Mouse (Mus musculus): ENCODE data around the gene Tdp2. TPM values are rescaled to one million over a fixed set of nuclear protein-coding genes. Genes with fewer than 3 reads are reported as not detected.

Tdp2 gene
- total RNA-seq, 2 experiments from 2014 or later: 61.8 to 87.7 TPM

GRCm38 (mm10) chr13:24867789-24868188 lies 36.3 kb downstream of the Tdp2 start:
- no peak for ATAC-seq (replicated peaks; ENCODE audit: low FRiP score, low TSS enrichment, poor library complexity, severe bottlenecking)

- ATAC-seq (replicated peaks; ENCODE audit: low FRiP score, low TSS enrichment, poor library complexity, severe bottlenecking): no peak
These were observed 36.8 kb downstream of the Tdp2 start for GRCm38 (mm10) chr13:24868233-24868632.

- ATAC-seq (replicated peaks; ENCODE audit: low FRiP score, low TSS enrichment, poor library complexity, severe bottlenecking): no peak
These were observed 48.0 kb downstream of the Tdp2 start for GRCm38 (mm10) chr13:24879359-24880040.

- ATAC-seq (replicated peaks; ENCODE audit: low FRiP score, low TSS enrichment, poor library complexity, severe bottlenecking): no peak
These were observed 48.7 kb downstream of the Tdp2 start for GRCm38 (mm10) chr13:24880208-24880607.

GRCm38 (mm10) chr13:24880704-24881103 lies 49.2 kb downstream of the Tdp2 start:
- ATAC-seq (replicated peaks; ENCODE audit: low FRiP score, low TSS enrichment, poor library complexity, severe bottlenecking): no peak

GRCm38 (mm10) chr13:24882411-24882810 lies 50.9 kb downstream of the Tdp2 start:
- no peak for ATAC-seq (replicated peaks; ENCODE audit: low FRiP score, low TSS enrichment, poor library complexity, severe bottlenecking)

GRCm38 (mm10) chr13:24889554-24889953 lies 58.1 kb downstream of the Tdp2 start:
- ATAC-seq (replicated peaks; ENCODE audit: low FRiP score, low TSS enrichment, poor library complexity, severe bottlenecking): no peak

Other genes starting within 250 kb of the Tdp2 start
- 34.1 and 50.0 TPM in 2 replicates for gene Ripor2, start 249.5 kb upstream of the Tdp2 start, total RNA-seq (2014; fragmentation: Nextera tagmentation)
- 24.7 and 32.6 TPM in 2 replicates for gene Ripor2, start 249.5 kb upstream of the Tdp2 start, total RNA-seq (2017)
- gene Armh2, start 90.4 kb upstream of the Tdp2 start, total RNA-seq (2014; fragmentation: Nextera tagmentation): not detected in 2 replicates
- gene Armh2, start 90.4 kb upstream of the Tdp2 start, total RNA-seq (2017): 2.1 TPM in 1 of 2 replicates, not detected in the other
- 156 and 206 TPM in 2 replicates for gene Gmnn, start 69.8 kb upstream of the Tdp2 start, total RNA-seq (2014; fragmentation: Nextera tagmentation)
- gene Gmnn, start 69.8 kb upstream of the Tdp2 start, total RNA-seq (2017): 222 and 297 TPM in 2 replicates
- gene BC005537, start 30.0 kb upstream of the Tdp2 start, total RNA-seq (2014; fragmentation: Nextera tagmentation): 91.9 and 121 TPM in 2 replicates
- gene BC005537, start 30.0 kb upstream of the Tdp2 start, total RNA-seq (2017): 42.4 and 44.0 TPM in 2 replicates
- 39.4 and 69.5 TPM in 2 replicates for gene Acot13, start 139 bp upstream of the Tdp2 start, total RNA-seq (2014; fragmentation: Nextera tagmentation)
- 80.5 and 87.5 TPM in 2 replicates for gene Acot13, start 139 bp upstream of the Tdp2 start, total RNA-seq (2017)
- gene D130043K22Rik, start 13.5 kb downstream of the Tdp2 start, total RNA-seq (2014; fragmentation: Nextera tagmentation): not detected in 2 replicates
- gene D130043K22Rik, start 13.5 kb downstream of the Tdp2 start, total RNA-seq (2017): 0.38 TPM in 1 of 2 replicates, not detected in the other
- gene Aldh5a1, start 106.0 kb downstream of the Tdp2 start, total RNA-seq (2014; fragmentation: Nextera tagmentation): 0.24 TPM in 1 of 2 replicates, not detected in the other
- 0.05 and 0.91 TPM in 2 replicates for gene Aldh5a1, start 106.0 kb downstream of the Tdp2 start, total RNA-seq (2017)
- not detected in 2 replicates for gene Gpld1, start 111.5 kb downstream of the Tdp2 start, total RNA-seq (2014; fragmentation: Nextera tagmentation)
- gene Gpld1, start 111.5 kb downstream of the Tdp2 start, total RNA-seq (2017): 0.56 and 0.72 TPM in 2 replicates
- 27.4 and 36.3 TPM in 2 replicates for gene Mrs2, start 188.7 kb downstream of the Tdp2 start, total RNA-seq (2014; fragmentation: Nextera tagmentation)
- gene Mrs2, start 188.7 kb downstream of the Tdp2 start, total RNA-seq (2017): 11.4 and 11.9 TPM in 2 replicates
- not detected in 2 replicates for gene Dcdc2a, start 224.3 kb downstream of the Tdp2 start, total RNA-seq (2014; fragmentation: Nextera tagmentation)
- gene Dcdc2a, start 224.3 kb downstream of the Tdp2 start, total RNA-seq (2017): not detected in 2 replicates

Data from megakaryocyte-erythroid progenitor cell, adult 5-6 weeks (primary cell).